Comparison of ENCODE assay signal across 9 mouse cellular contexts in the genomic region with DNA sequence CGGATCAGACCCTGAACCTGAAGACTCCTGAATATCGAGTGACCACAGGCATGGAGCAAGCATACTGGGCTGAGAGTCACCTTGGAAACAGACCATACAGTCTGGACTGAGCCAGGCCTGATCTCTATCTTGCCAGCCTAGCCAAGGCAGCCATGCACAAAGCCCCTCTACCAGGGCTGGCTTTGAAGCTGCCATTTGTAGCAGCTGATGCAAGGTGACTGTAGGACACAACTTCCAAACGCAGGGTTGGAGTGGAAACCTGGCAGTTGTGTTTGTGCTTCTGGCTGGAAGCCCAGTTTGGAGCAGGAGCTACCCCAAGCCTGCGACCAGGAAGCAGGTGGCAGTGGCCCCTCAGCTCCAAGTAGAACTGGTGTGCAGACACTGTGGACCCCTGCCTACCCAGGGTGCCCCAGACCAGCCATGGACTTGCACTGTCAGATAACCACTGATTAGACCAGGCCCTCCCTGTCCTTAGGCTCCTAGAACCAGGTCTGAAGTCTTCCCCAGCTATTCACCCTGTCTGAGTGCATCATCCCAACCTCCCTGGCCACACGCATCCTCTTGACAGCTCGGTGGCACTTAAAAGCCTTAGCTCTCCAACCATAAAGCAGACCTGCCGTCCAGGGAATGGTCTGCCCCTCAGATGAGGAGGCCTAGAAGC. TPM values are rescaled to one million over a fixed set of nuclear protein-coding genes. Genes with fewer than 3 reads are reported as not detected.
DNase-seq lines count a peak whose midpoint lies in the region; ATAC-seq and TF ChIP-seq lines count a peak whose summit lies in the region.
"Had no signal": no experiment of that assay in that cellular context is flagged by ENCODE, and none has a peak within 500 bp of the region (broad histone marks: within the 10 kb centered on the region; RNA-seq: fewer than 3 reads in every experiment).

No protein-coding gene starts in this region.

- peaks cover 30% of the 10 kb centered on the region for H3K36me3 ChIP-seq in heart, embryonic 10.5 days
- H3K36me3 ChIP-seq in midbrain, embryonic 13.5 days = peaks cover 32% of the 10 kb centered on the region
- H3K36me3 ChIP-seq in midbrain, embryonic 15.5 days (replicated peaks) = no peaks in the 10 kb centered on the region; the same call in 1 of the 2 replicates
- H3K36me3 ChIP-seq in stomach, postnatal 0 days (ENCODE audit: control insufficient read depth, insufficient read depth, low read length) = no peaks in the 10 kb centered on the region; the same call in 1 of the 2 replicates

- DNase-seq in heart, adult 18-20 months = peak; percentile 58 to 70
- DNase-seq in heart, embryonic 10.5 days (ENCODE audit: low spot score) = no peak
- peak; percentile 62 for DNase-seq in heart, postnatal 4 days
- peak; percentile 61 for DNase-seq in stomach, postnatal 0 days (ENCODE audit: low spot score)
- DNase-seq in thymus, postnatal 0 days (ENCODE audit: low spot score) = no peak
- DNase-seq in thymus, postnatal 25 days = no peak

- TF ChIP-seq CTCF in stomach, postnatal 0 days (IDR thresholded peaks at IDR 0.05; ENCODE audit: low read depth) = no peak

- H3K4me1 ChIP-seq in heart, embryonic 10.5 days = peaks cover 67% of the 10 kb centered on the region
- H3K4me1 ChIP-seq in midbrain, embryonic 13.5 days (replicated peaks) = peaks cover 38% of the 10 kb centered on the region
- H3K4me1 ChIP-seq in midbrain, embryonic 15.5 days = peaks cover 21% of the 10 kb centered on the region
- H3K4me1 ChIP-seq in stomach, postnatal 0 days (replicated peaks; ENCODE audit: control insufficient read depth, insufficient read depth) = peaks cover 11% of the 10 kb centered on the region

- H3K9me3 ChIP-seq in heart, embryonic 10.5 days = no peaks in the 10 kb centered on the region
- no peaks in the 10 kb centered on the region for H3K9me3 ChIP-seq in midbrain, embryonic 13.5 days
- no peaks in the 10 kb centered on the region for H3K9me3 ChIP-seq in midbrain, embryonic 15.5 days
- no peaks in the 10 kb centered on the region for H3K9me3 ChIP-seq in stomach, postnatal 0 days (ENCODE audit: control insufficient read depth, low read length)

- no peak for TF ChIP-seq EP300 in stomach, postnatal 0 days (optimal IDR thresholded peaks at IDR 0.05)

- no peak overlapping the region for H3K27ac ChIP-seq in heart, embryonic 10.5 days
- peak overlapping the region; percentile 26; the same call in 1 of the 2 replicates for H3K27ac ChIP-seq in midbrain, embryonic 13.5 days
- H3K27ac ChIP-seq in midbrain, embryonic 15.5 days = no peak overlapping the region
- no peak overlapping the region for H3K27ac ChIP-seq in stomach, postnatal 0 days (replicated peaks)
- H3K27ac ChIP-seq: macrophage had no signal

- no peak overlapping the region for H3K9ac ChIP-seq in midbrain, embryonic 13.5 days (replicated peaks)
- no peak overlapping the region for H3K9ac ChIP-seq in midbrain, embryonic 15.5 days
- H3K9ac ChIP-seq in stomach, postnatal 0 days (ENCODE audit: low read length) = no peak overlapping the region

- H3K4me2 ChIP-seq in midbrain, embryonic 13.5 days (replicated peaks) = no peak overlapping the region
- H3K4me2 ChIP-seq in midbrain, embryonic 15.5 days = no peak overlapping the region
- H3K4me2 ChIP-seq in stomach, postnatal 0 days (replicated peaks; ENCODE audit: low read depth) = no peak overlapping the region

- no peak for ATAC-seq in midbrain, embryonic 13.5 days
- no peak for ATAC-seq in midbrain, embryonic 15.5 days (replicated peaks)
- ATAC-seq in stomach, postnatal 0 days (ENCODE audit: low FRiP score, low TSS enrichment) = peak; percentile 16; the same call in 1 of the 2 replicates

- H3K27me3 ChIP-seq in heart, embryonic 10.5 days (ENCODE audit: insufficient read depth, poor library complexity, severe bottlenecking) = no peaks in the 10 kb centered on the region
- H3K27me3 ChIP-seq in midbrain, embryonic 13.5 days = no peaks in the 10 kb centered on the region
- H3K27me3 ChIP-seq in midbrain, embryonic 15.5 days (replicated peaks) = no peaks in the 10 kb centered on the region
- H3K27me3 ChIP-seq in stomach, postnatal 0 days (ENCODE audit: control insufficient read depth, insufficient read depth, low read length) = no peaks in the 10 kb centered on the region

- no peak overlapping the region for H3K4me3 ChIP-seq in heart, embryonic 10.5 days
- H3K4me3 ChIP-seq in midbrain, embryonic 13.5 days (replicated peaks) = no peak overlapping the region
- no peak overlapping the region for H3K4me3 ChIP-seq in midbrain, embryonic 15.5 days
- H3K4me3 ChIP-seq in stomach, postnatal 0 days (ENCODE audit: low read depth, low read length) = no peak overlapping the region

- 79% methylated on average over 7 of the region's 7 CpGs for WGBS in heart, embryonic 10.5 days
- 84% methylated on average over 7 of the region's 7 CpGs for WGBS in midbrain, embryonic 13.5 days
- WGBS in midbrain, embryonic 15.5 days = 78% methylated on average over 7 of the region's 7 CpGs
- 60% methylated on average over 7 of the region's 7 CpGs for WGBS in stomach, postnatal 0 days

RNA-seq across cellular contexts. Expression of a gene that starts 6.6 kb away (rescaled TPM):
- 10 to 100 TPM; 32.0 to 33.3 TPM for total RNA-seq in heart, adult 18-20 months (2021)
- polyA plus RNA-seq in heart, embryonic 10.5 days (2016; fragmentation: Nextera tagmentation; extraction: Ambion mirVana) = 36.1 and 40.5 TPM in 2 replicates
- 47.7 and 50.3 TPM in 2 replicates for polyA plus RNA-seq in midbrain, embryonic 13.5 days (2015; fragmentation: Nextera tagmentation; extraction: Ambion mirVana)
- polyA plus RNA-seq in midbrain, embryonic 15.5 days (2015; fragmentation: Nextera tagmentation; extraction: Ambion mirVana) = 40.9 and 44.2 TPM in 2 replicates
- 10 to 100 TPM; 52.8 to 55.5 TPM for total RNA-seq in heart, postnatal 4 days (2021)
- 35.4 and 35.7 TPM in 2 replicates for polyA plus RNA-seq in stomach, postnatal 0 days (2015; fragmentation: Nextera tagmentation; extraction: Ambion mirVana)
- 81.9 and 82.9 TPM in 2 replicates for polyA plus RNA-seq in thymus, postnatal 0 days (2015; fragmentation: Nextera tagmentation; extraction: Ambion mirVana)

RNA-seq across cellular contexts. Expression of a gene that starts 25.5 kb away (rescaled TPM):
- total RNA-seq in heart, adult 18-20 months (2021) = under 1 TPM in 1 of 2 experiments, not detected in 1; 0.05 TPM
- polyA plus RNA-seq in heart, embryonic 10.5 days (2016; fragmentation: Nextera tagmentation; extraction: Ambion mirVana) = 0.30 TPM in 1 of 2 replicates, not detected in the other
- not detected in 2 replicates for polyA plus RNA-seq in midbrain, embryonic 13.5 days (2015; fragmentation: Nextera tagmentation; extraction: Ambion mirVana)
- not detected in 2 replicates for polyA plus RNA-seq in midbrain, embryonic 15.5 days (2015; fragmentation: Nextera tagmentation; extraction: Ambion mirVana)
- under 1 TPM in 1 of 2 experiments, not detected in 1; 0.05 TPM for total RNA-seq in heart, postnatal 4 days (2021)
- 0.08 and 0.16 TPM in 2 replicates for polyA plus RNA-seq in stomach, postnatal 0 days (2015; fragmentation: Nextera tagmentation; extraction: Ambion mirVana)
- polyA plus RNA-seq in thymus, postnatal 0 days (2015; fragmentation: Nextera tagmentation; extraction: Ambion mirVana) = 0.05 and 0.35 TPM in 2 replicates
- polyA plus RNA-seq: macrophage had no signal

RNA-seq across cellular contexts. Expression of a gene that starts 27.7 kb away (rescaled TPM):
- total RNA-seq in heart, adult 18-20 months (2021) = 1 to 10 TPM; 5.8 to 7.2 TPM
- polyA plus RNA-seq in heart, embryonic 10.5 days (2016; fragmentation: Nextera tagmentation; extraction: Ambion mirVana) = 7.3 and 8.5 TPM in 2 replicates
- polyA plus RNA-seq in midbrain, embryonic 13.5 days (2015; fragmentation: Nextera tagmentation; extraction: Ambion mirVana) = 25.7 and 31.3 TPM in 2 replicates
- 66.1 and 68.0 TPM in 2 replicates for polyA plus RNA-seq in midbrain, embryonic 15.5 days (2015; fragmentation: Nextera tagmentation; extraction: Ambion mirVana)
- total RNA-seq in heart, postnatal 4 days (2021) = 10 to 100 TPM; 11.9 to 12.4 TPM
- polyA plus RNA-seq in stomach, postnatal 0 days (2015; fragmentation: Nextera tagmentation; extraction: Ambion mirVana) = 2.8 and 3.0 TPM in 2 replicates
- 52.3 and 56.7 TPM in 2 replicates for polyA plus RNA-seq in thymus, postnatal 0 days (2015; fragmentation: Nextera tagmentation; extraction: Ambion mirVana)

RNA-seq across cellular contexts. Expression of a gene that starts 53.5 kb away (rescaled TPM):
- 10 to 100 TPM; 25.1 to 29.4 TPM for total RNA-seq in heart, adult 18-20 months (2021)
- 120 and 142 TPM in 2 replicates for polyA plus RNA-seq in heart, embryonic 10.5 days (2016; fragmentation: Nextera tagmentation; extraction: Ambion mirVana)
- polyA plus RNA-seq in midbrain, embryonic 13.5 days (2015; fragmentation: Nextera tagmentation; extraction: Ambion mirVana) = 175 and 187 TPM in 2 replicates
- polyA plus RNA-seq in midbrain, embryonic 15.5 days (2015; fragmentation: Nextera tagmentation; extraction: Ambion mirVana) = 199 and 200 TPM in 2 replicates
- 10 to 100 TPM; 53.6 to 55.5 TPM for total RNA-seq in heart, postnatal 4 days (2021)
- polyA plus RNA-seq in stomach, postnatal 0 days (2015; fragmentation: Nextera tagmentation; extraction: Ambion mirVana) = 94.0 and 97.1 TPM in 2 replicates
- polyA plus RNA-seq in thymus, postnatal 0 days (2015; fragmentation: Nextera tagmentation; extraction: Ambion mirVana) = 90.9 and 96.6 TPM in 2 replicates

Comparison
In these comparisons a context has a peak if more than half of its experiments do, and no peak if none do; other contexts are left out.
1. DNase-seq: peak in heart, adult 18-20 months (2 of 2), heart, postnatal 4 days (single experiment) and stomach, postnatal 0 days (single experiment); none in heart, embryonic 10.5 days (single experiment), thymus, postnatal 0 days (single experiment) and thymus, postnatal 25 days (single experiment).